Mouse (Mus musculus) hindbrain, embryonic 14.5 days (tissue): ENCODE measurements around the gene Fbxo36. TPM values are rescaled to one million over a fixed set of nuclear protein-coding genes. Genes with fewer than 3 reads are reported as not detected.

Experiments
- ATAC-seq: fragments of 200-750 bp; cut with Nextera tagmentation; 2 replicates; pipeline ENCODE4 v1.8.0; 2017; ENCODE audit warnings: moderate number of reproducible peaks, mild to moderate bottlenecking, moderate TSS enrichment, moderate library complexity; ENCODE audit not compliant: low FRiP score
- DNase-seq: peaks from one replicate; pipeline ENCODE4 v3.0.0-alpha.2; 2015; ENCODE audit warnings: low spot score
- H3K27ac ChIP-seq: fragments of 300-500 bp; sonication (generic); 2 replicates; pipeline ENCODE4 v1.5.1; 2014; ENCODE audit warnings: mild to moderate bottlenecking, moderate library complexity
- H3K27me3 ChIP-seq: fragments of 300-500 bp; sonication (generic); 2 replicates; pipeline ENCODE4 v1.6.1; 2014; ENCODE audit warnings: mild to moderate bottlenecking, low read length, mixed read lengths; ENCODE audit not compliant: control insufficient read depth, insufficient read depth
- H3K36me3 ChIP-seq: fragments of 300-500 bp; sonication (generic); replicated peaks from 2 replicates; pipeline ENCODE4 v1.6.1; 2014; ENCODE audit not compliant: control insufficient read depth, insufficient read depth
- H3K4me1 ChIP-seq: fragments of 300-500 bp; sonication (generic); replicated peaks from 2 replicates; pipeline ENCODE4 v1.6.1; 2014; ENCODE audit warnings: antibody characterized with exemption, low read length, mixed read lengths; ENCODE audit not compliant: control insufficient read depth, insufficient read depth
- H3K4me2 ChIP-seq: fragments of 300-500 bp; sonication (generic); replicated peaks from 2 replicates; pipeline ENCODE4 v1.6.1; 2014; ENCODE audit warnings: mild to moderate bottlenecking, moderate library complexity
- H3K4me3 ChIP-seq: fragments of 300-500 bp; sonication (generic); replicated peaks from 2 replicates; pipeline ENCODE4 v1.5.1; 2014; ENCODE audit warnings: mild to moderate bottlenecking, low read length
- H3K9ac ChIP-seq: fragments of 300-500 bp; sonication (generic); 2 replicates; pipeline ENCODE4 v1.6.1; 2014
- H3K9me3 ChIP-seq: fragments of 300-500 bp; sonication (generic); 2 replicates; pipeline ENCODE4 v1.6.1; 2016; ENCODE audit warnings: low read length; ENCODE audit not compliant: control insufficient read depth
- WGBS: fragments of 180-500 bp; shearing (Covaris S2); extraction: QIAGEN DNeasy Blood & Tissue Kit; methylation state at CpG from one replicate; pipeline ENCODE4 v1.1.7; 2014; 5-methylcytosine and 5-hydroxymethylcytosine counted together
- polyA plus RNA-seq: library from polyadenylated mRNA; unstranded; fragments of >200 nt; fragmentation: Nextera tagmentation; extraction: Ambion mirVana; gene quantifications from 2 replicates; pipeline ENCODE4 v1.2.1, GENCODE M21; 2014

The Fbxo36 gene
- polyA plus RNA-seq, 1 experiment from 2014 or later, result 9.5 TPM

DNA sequence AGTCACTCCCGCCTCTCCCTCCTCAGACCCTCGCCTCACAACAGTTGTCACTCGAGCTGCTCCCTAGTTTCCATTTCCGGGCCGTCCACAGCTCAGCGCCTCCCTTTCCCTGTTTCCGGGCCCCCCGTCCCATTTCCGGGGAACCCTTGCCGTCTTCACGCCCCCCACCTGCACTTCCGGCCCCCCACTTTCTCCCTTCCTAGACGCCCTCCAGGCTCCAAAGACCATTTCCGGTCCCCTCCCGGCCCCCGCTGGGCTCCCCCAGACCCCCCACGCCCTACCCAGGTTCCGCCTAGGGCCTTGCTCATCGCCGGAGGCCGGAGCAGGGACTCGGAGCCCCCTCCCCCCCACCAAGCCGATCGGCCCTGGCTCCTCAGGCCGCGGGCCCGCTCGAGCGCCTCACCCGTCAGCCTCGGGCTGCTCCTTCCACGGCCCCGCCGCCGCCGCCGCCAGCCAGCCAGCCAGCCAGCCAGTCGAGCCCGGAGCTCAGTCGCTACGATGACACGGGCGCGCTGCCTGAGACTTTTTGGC lies 955 bp upstream of the Fbxo36 start:
- Histone ChIP-seq H3K9me3 (no peaks in the 10 kb centered on the region), H3K36me3 (0 out of 2 replicates have a peak, but pooled peaks cover under 1% of the 10 kb centered on the region), H3K4me2 (peak overlapping the region; percentile 57), H3K27me3 (no peaks in the 10 kb centered on the region), H3K27ac (peak overlapping the region; percentile 94), H3K9ac (peak overlapping the region; percentile 93), H3K4me1 (peaks cover 25% of the 10 kb centered on the region), H3K4me3 (peak overlapping the region; percentile 93)
- peak; percentile 70 for ATAC-seq
- under 1% methylated on average over 38 of the region's 44 CpGs for WGBS
- DNase-seq, result peak; percentile 74

DNA sequence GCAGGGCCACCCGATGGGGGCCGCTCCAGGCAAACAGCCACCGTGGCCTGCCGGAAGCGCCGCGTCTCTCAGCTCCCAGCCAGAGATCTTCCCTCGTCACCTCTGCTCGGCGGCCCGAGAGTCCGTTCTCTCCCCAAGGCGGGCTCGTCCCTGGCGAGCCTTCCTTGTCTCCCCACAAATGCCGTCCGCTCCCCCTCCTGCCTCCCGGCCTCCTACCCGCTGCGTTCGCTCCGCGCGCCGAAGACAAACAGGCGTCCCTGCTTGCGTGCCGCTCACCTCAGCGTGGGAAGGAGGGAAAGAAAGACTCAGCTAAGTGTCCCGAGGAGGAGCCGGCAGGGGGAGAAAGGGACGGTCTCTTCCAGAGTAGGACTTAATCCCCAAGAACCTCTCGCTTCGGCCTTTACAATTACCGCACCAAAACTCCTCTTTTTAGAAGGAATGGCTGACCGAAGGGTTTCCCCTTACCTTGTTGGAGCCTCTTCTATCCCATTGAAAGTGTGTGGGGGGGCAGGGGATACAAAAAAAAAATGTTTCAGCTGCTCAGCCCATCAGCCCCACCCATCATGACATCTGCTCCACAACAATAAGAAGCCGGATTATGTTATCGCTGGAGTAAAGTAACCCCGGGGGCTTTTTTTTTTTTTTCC lies 500 bp downstream of the Fbxo36 start, which contains the start of gene Trip12:
Gene Trip12, minus strand, starts transcription at position 499 of the 647 bp plus-strand sequence.
- Histone ChIP-seq H3K4me1 (peaks cover 25% of the 10 kb centered on the region), H3K9ac (peak within 1 kb of the TSS; percentile 93), H3K4me3 (peak within 1 kb of the TSS; percentile 93), H3K4me2 (peak within 1 kb of the TSS; percentile 77), H3K9me3 (no peaks in the 10 kb centered on the region), H3K27ac (peak within 1 kb of the TSS; percentile 94), H3K27me3 (no peaks in the 10 kb centered on the region), H3K36me3 (no peaks in the 10 kb centered on the region)
- under 1% methylated on average over 39 of the region's 39 CpGs for WGBS
- DNase-seq (peak; percentile 27), ATAC-seq (peak; percentile 48)

DNA sequence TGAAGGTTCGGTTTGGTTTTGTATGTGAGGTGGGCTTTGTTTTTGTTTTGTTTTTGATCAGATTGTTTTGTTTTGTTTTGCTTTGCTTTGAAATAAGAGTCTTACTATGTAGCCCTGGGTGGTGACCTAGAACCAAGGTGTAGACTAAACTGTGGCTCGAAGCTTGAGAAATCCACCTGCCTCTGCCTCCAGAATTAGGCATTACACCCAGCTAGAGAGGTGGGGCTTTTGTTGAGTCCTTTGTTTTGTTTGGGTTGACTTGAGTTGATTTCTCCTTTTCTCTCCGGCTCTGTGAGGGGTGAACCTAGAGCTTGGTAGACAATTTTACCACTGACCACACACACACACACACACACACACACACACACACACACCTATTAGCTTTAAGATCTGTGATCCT lies 1.4 kb downstream of the Fbxo36 start:
- DNase-seq (no peak), ATAC-seq (no peak)
- peak overlapping the region; percentile 94; the same call in 1 of the 2 replicates for H3K27ac ChIP-seq
- H3K4me2 ChIP-seq, result peak overlapping the region; percentile 77
- peak overlapping the region; percentile 93 for H3K4me3 ChIP-seq
- no peaks in the 10 kb centered on the region for H3K9me3 ChIP-seq
- no peaks in the 10 kb centered on the region for H3K27me3 ChIP-seq
- H3K36me3 ChIP-seq, result no peaks in the 10 kb centered on the region
- WGBS, result 64% methylated on average over 3 of the region's 3 CpGs
- H3K4me1 ChIP-seq, result peaks cover 25% of the 10 kb centered on the region
- H3K9ac ChIP-seq, result peak overlapping the region; percentile 93

GRCm38 (mm10) chr1:84843366-84843765 lies 3.7 kb downstream of the Fbxo36 start:
- H3K9me3 ChIP-seq, result no peaks in the 10 kb centered on the region
- H3K27ac ChIP-seq, result no peak overlapping the region
- H3K4me2 ChIP-seq, result no peak overlapping the region
- no peak for ATAC-seq
- no peaks in the 10 kb centered on the region for H3K36me3 ChIP-seq
- H3K4me3 ChIP-seq, result no peak overlapping the region
- WGBS, result 98% methylated on average over 2 of the region's 2 CpGs
- DNase-seq, result no peak
- H3K27me3 ChIP-seq, result no peaks in the 10 kb centered on the region
- peaks cover 10% of the 10 kb centered on the region for H3K4me1 ChIP-seq
- no peak overlapping the region for H3K9ac ChIP-seq

DNA sequence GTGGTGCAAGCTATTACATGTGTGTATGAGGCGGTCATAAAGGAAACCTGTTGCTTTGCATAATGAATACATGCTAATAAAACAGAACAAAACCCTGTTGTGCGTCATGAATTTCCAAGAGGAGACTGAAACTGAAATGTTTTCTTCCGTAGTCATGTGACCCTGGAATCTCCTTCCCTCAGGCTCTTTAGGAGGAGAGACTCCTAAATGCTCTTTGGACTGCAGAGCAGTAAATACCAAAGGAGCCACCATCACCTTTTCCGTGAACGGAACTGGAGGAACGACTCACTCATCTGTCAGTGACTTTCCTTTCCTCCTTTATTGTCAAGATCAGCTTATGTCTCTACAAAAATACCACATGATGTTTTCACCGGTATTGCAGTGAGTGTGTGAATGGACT lies 8.1 kb downstream of the Fbxo36 start:
- 92% methylated on average over 7 of the region's 7 CpGs for WGBS
- no peaks in the 10 kb centered on the region for H3K9me3 ChIP-seq
- no peaks in the 10 kb centered on the region for H3K36me3 ChIP-seq
- H3K27me3 ChIP-seq, result no peaks in the 10 kb centered on the region
- no peaks in the 10 kb centered on the region for H3K4me1 ChIP-seq
- no peak overlapping the region for H3K4me2 ChIP-seq
- H3K4me3 ChIP-seq, result no peak overlapping the region
- ATAC-seq, result no peak
- H3K27ac ChIP-seq, result no peak overlapping the region
- H3K9ac ChIP-seq, result no peak overlapping the region
- no peak for DNase-seq

- Histone ChIP-seq H3K9ac (no peak overlapping the region), H3K4me1 (no peaks in the 10 kb centered on the region), H3K36me3 (no peaks in the 10 kb centered on the region), H3K4me3 (no peak overlapping the region), H3K27me3 (no peaks in the 10 kb centered on the region), H3K27ac (no peak overlapping the region), H3K4me2 (no peak overlapping the region), H3K9me3 (no peaks in the 10 kb centered on the region)
- no peak for DNase-seq
- no peak for ATAC-seq
- 92% methylated on average over 3 of the region's 3 CpGs for WGBS
Observed at GRCm38 (mm10) chr1:84848335-84848734, 8.7 kb downstream of the Fbxo36 start.

DNA sequence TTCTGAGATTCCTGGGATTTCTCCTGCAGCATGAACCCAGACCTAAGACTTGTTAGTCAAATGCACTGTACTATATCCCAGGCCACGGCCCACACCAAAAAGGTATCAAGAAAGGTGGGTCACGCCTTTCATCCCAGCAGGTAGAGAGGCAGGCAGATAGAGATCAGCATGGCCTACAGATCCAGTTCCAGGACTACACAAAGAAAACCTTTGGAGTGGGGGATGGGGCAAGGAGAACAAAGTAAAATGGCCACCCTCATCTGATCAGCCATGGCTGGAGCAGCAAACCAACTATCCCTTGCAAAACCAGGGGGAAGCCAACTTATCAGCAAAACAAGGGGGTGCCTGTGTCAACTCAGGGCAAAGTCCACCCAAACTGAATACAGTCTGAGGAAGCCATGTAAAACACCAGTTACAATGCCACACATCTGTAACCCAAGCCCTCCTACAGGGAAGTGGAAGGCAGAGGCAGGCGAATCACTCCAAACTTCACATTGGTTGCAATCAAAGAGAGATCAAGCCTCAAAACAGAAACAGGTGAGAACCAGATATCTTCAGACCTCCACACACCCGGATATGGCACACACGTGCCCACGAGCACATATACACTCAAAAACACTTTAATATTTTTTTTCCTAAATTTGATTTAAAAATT lies 9.3 kb downstream of the Fbxo36 start:
- no peak for DNase-seq
- Histone ChIP-seq H3K9ac (no peak overlapping the region), H3K4me2 (no peak overlapping the region), H3K9me3 (no peaks in the 10 kb centered on the region), H3K27ac (no peak overlapping the region), H3K36me3 (no peaks in the 10 kb centered on the region), H3K4me1 (no peaks in the 10 kb centered on the region), H3K27me3 (no peaks in the 10 kb centered on the region), H3K4me3 (no peak overlapping the region)
- ATAC-seq, result no peak
- 96% methylated on average over 6 of the region's 6 CpGs for WGBS

GRCm38 (mm10) chr1:84849804-84850203 lies 10.2 kb downstream of the Fbxo36 start:
- Histone ChIP-seq H3K27ac (no peak overlapping the region), H3K4me3 (no peak overlapping the region), H3K9me3 (no peaks in the 10 kb centered on the region), H3K9ac (no peak overlapping the region), H3K27me3 (no peaks in the 10 kb centered on the region), H3K4me1 (no peaks in the 10 kb centered on the region), H3K4me2 (no peak overlapping the region), H3K36me3 (no peaks in the 10 kb centered on the region)
- ATAC-seq (no peak), DNase-seq (no peak)
- 92% methylated on average over 7 of the region's 7 CpGs for WGBS

GRCm38 (mm10) chr1:84850471-84850870 lies 10.8 kb downstream of the Fbxo36 start:
- H3K4me2 ChIP-seq, result no peak overlapping the region
- no peak overlapping the region for H3K27ac ChIP-seq
- no peak overlapping the region for H3K4me3 ChIP-seq
- no peak for DNase-seq
- no peaks in the 10 kb centered on the region for H3K36me3 ChIP-seq
- no peaks in the 10 kb centered on the region for H3K27me3 ChIP-seq
- H3K9ac ChIP-seq, result no peak overlapping the region
- no peaks in the 10 kb centered on the region for H3K9me3 ChIP-seq
- no peaks in the 10 kb centered on the region for H3K4me1 ChIP-seq
- no peak for ATAC-seq
- 98% methylated on average over 7 of the region's 7 CpGs for WGBS
